Mouse (Mus musculus) lung, embryonic 14.5 days (tissue): ENCODE data around the gene Cdh4. TPM values are rescaled to one million over a fixed set of nuclear protein-coding genes. Genes with fewer than 3 reads are reported as not detected.

ENCODE experiments used
- ATAC-seq: fragments of 200-750 bp; cut with Nextera tagmentation; 2 replicates; pipeline ENCODE4 v1.8.0; 2017; ENCODE audit warnings: mild to moderate bottlenecking, moderate TSS enrichment, moderate library complexity; ENCODE audit not compliant: insufficient read depth
- DNase-seq: peaks from one replicate; pipeline ENCODE4 v3.0.0-alpha.2; 2015
- H3K27ac ChIP-seq: fragments of 300-500 bp; sonication (generic); 2 replicates; pipeline ENCODE4 v1.5.1; 2014; ENCODE audit warnings: low read depth, mild to moderate bottlenecking, moderate library complexity
- H3K27me3 ChIP-seq: fragments of 300-500 bp; sonication (generic); 2 replicates; pipeline ENCODE4 v1.6.1; 2014; ENCODE audit warnings: low read length, control low read depth; ENCODE audit not compliant: insufficient read depth
- H3K36me3 ChIP-seq: fragments of 300-500 bp; sonication (generic); 2 replicates; pipeline ENCODE4 v1.6.1; 2014; ENCODE audit warnings: control low read depth; ENCODE audit not compliant: insufficient read depth
- H3K4me1 ChIP-seq: fragments of 300-500 bp; sonication (generic); 2 replicates; pipeline ENCODE4 v1.6.1; 2014; ENCODE audit warnings: antibody characterized with exemption, control low read depth; ENCODE audit not compliant: insufficient read depth
- H3K4me2 ChIP-seq: fragments of 300-500 bp; sonication (generic); 2 replicates; pipeline ENCODE4 v1.6.1; 2014; ENCODE audit warnings: mild to moderate bottlenecking
- H3K4me3 ChIP-seq: fragments of 300-500 bp; sonication (generic); 2 replicates; pipeline ENCODE4 v1.5.1; 2014; ENCODE audit warnings: low read depth, low read length
- H3K9ac ChIP-seq: fragments of 300-500 bp; sonication (generic); 2 replicates; pipeline ENCODE4 v1.6.1; 2014
- H3K9me3 ChIP-seq: fragments of 300-500 bp; sonication (generic); 2 replicates; pipeline ENCODE4 v1.6.1; 2016; ENCODE audit warnings: low read depth, low read length, control low read depth
- CTCF ChIP-seq: IDR thresholded peaks from 2 replicates; pipeline ENCODE4 v1.5.1; 2016; ENCODE audit warnings: antibody characterized with exemption, low read depth
- WGBS: fragments of 180-500 bp; shearing (Covaris S2); extraction: QIAGEN DNeasy Blood & Tissue Kit; methylation state at CpG from one replicate; pipeline ENCODE4 v1.1.7; 2014; 5-methylcytosine and 5-hydroxymethylcytosine counted together
- polyA plus RNA-seq: library from polyadenylated mRNA; unstranded; fragments of >200 nt; fragmentation: Nextera tagmentation; extraction: Ambion mirVana; gene quantifications from 2 replicates; pipeline ENCODE4 v1.2.1, GENCODE M21; 2014

Cdh4 gene
- polyA plus RNA-seq, 1 experiment from 2014 or later: 4.9 TPM

- no peak overlapping the region for H3K27ac ChIP-seq
- H3K36me3 ChIP-seq: no peaks in the 10 kb centered on the region
- no peaks in the 10 kb centered on the region for H3K27me3 ChIP-seq
- ATAC-seq: no peak
- H3K4me1 ChIP-seq: no peaks in the 10 kb centered on the region
- no peak overlapping the region for H3K4me3 ChIP-seq
- WGBS: 79% methylated on average over 8 of the region's 8 CpGs
- DNase-seq: no peak
- H3K9ac ChIP-seq: no peak overlapping the region
- H3K4me2 ChIP-seq: no peak overlapping the region
- H3K9me3 ChIP-seq: no peaks in the 10 kb centered on the region
- no peak for TF ChIP-seq CTCF
Observed at GRCm38 (mm10) chr2:179723401-179723800, 281.2 kb downstream of the Cdh4 start.

DNA sequence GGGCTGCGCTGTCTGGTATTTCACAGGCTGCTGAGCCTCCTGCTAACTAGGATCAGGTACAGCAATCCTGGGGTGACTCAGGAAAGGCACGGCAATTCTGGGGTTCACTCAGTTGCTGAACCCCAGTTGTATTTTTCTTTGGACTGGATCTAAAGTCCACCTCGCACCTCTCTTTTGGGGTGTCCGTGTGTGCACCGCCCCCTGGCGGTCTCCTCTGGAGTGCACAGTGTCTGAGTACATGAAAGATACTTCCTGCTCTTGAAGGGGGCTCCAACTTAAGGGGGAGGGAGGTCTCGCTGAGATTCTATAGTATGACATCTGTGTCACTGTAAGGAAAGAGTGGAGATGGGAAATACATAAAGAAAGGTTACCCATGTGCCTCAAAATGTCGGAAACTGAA lies 286.8 kb downstream of the Cdh4 start:
- ATAC-seq (no peak), DNase-seq (peak; percentile 22)
- H3K27ac ChIP-seq: no peak overlapping the region
- H3K36me3 ChIP-seq: no peaks in the 10 kb centered on the region
- no peaks in the 10 kb centered on the region for H3K27me3 ChIP-seq
- H3K9me3 ChIP-seq: no peaks in the 10 kb centered on the region
- WGBS: 48% methylated on average over 8 of the region's 8 CpGs
- H3K4me1 ChIP-seq: no peaks in the 10 kb centered on the region
- no peak overlapping the region for H3K4me3 ChIP-seq
- H3K9ac ChIP-seq: no peak overlapping the region
- peak; percentile 69 for TF ChIP-seq CTCF
- no peak overlapping the region for H3K4me2 ChIP-seq

- Histone ChIP-seq H3K27me3 (no peaks in the 10 kb centered on the region), H3K9me3 (no peaks in the 10 kb centered on the region), H3K36me3 (no peaks in the 10 kb centered on the region), H3K4me2 (no peak overlapping the region), H3K4me3 (no peak overlapping the region), H3K27ac (no peak overlapping the region), H3K9ac (no peak overlapping the region), H3K4me1 (no peaks in the 10 kb centered on the region)
- no peak for ATAC-seq
- DNase-seq: no peak
- no peak for TF ChIP-seq CTCF
- 69% methylated on average over 4 of the region's 4 CpGs for WGBS
Observed at GRCm38 (mm10) chr2:179729802-179730201, 287.6 kb downstream of the Cdh4 start.

DNA sequence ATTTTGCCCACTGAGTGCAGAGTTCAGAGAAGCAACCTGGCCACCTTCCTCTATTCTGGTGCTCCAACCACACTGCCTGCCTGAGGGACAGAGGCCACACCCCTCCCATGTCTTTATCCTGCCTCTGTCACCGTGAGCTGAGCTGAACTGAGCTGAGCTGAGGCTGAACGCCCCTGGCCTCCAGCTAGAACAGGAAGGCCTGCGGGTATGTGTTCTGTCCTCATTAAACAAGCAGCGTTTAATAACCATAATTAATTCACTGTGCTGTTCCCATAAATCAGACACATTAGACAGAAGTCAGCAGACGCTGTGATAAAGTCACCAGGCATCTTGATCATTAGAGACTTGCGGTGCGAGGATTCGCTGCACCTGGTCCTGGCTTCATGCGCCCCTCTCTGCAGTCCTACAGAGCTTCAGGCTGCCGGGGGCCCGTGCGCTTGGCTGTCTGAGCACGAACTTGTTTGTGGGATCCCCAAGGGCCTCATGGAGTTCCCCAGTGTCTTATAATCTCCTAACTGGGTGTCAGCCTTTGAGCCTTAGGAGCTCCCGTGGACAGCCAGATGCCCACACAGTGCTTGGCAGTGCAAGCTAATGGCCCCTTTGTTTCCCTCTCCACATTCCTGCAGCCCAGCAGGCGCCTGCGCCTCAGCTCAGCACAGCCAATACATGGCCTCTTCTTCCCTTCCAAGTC lies 291.1 kb downstream of the Cdh4 start:
- 48% methylated on average over 16 of the region's 16 CpGs for WGBS
- H3K27me3 ChIP-seq: no peaks in the 10 kb centered on the region
- no peak overlapping the region for H3K4me2 ChIP-seq
- no peaks in the 10 kb centered on the region for H3K9me3 ChIP-seq
- no peak for ATAC-seq
- no peak for DNase-seq
- no peaks in the 10 kb centered on the region for H3K36me3 ChIP-seq
- TF ChIP-seq CTCF: no peak
- H3K4me3 ChIP-seq: no peak overlapping the region
- no peaks in the 10 kb centered on the region for H3K4me1 ChIP-seq
- no peak overlapping the region for H3K27ac ChIP-seq
- H3K9ac ChIP-seq: no peak overlapping the region

DNA sequence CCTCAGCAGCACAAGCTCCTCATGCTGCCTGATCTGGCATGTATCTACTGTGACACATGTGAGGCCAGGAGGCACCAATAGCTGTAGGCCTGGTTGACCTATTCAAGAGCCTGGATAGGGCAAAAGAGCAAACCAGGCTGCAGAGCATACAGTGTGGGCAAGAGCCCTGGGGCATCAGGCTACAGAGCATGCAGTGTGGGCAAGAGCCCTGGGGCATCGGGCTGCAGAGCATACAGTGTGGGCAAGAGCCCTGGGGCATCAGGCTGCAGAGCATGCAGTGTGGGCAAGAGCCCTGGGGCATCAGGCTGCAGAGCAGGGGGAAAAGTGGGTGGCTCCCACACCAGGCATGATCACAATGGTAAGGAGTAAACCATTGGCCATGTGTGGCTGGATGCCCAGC lies 300.2 kb downstream of the Cdh4 start:
- Histone ChIP-seq H3K27me3 (0 out of 2 replicates have a peak, but pooled peaks cover 3% of the 10 kb centered on the region), H3K36me3 (no peaks in the 10 kb centered on the region), H3K4me1 (no peaks in the 10 kb centered on the region), H3K4me3 (no peak overlapping the region), H3K9me3 (no peaks in the 10 kb centered on the region), H3K9ac (no peak overlapping the region), H3K27ac (no peak overlapping the region), H3K4me2 (no peak overlapping the region)
- WGBS: 100% methylated on average over 1 of the region's 1 CpGs
- TF ChIP-seq CTCF: no peak
- ATAC-seq (no peak), DNase-seq (no peak)

DNA sequence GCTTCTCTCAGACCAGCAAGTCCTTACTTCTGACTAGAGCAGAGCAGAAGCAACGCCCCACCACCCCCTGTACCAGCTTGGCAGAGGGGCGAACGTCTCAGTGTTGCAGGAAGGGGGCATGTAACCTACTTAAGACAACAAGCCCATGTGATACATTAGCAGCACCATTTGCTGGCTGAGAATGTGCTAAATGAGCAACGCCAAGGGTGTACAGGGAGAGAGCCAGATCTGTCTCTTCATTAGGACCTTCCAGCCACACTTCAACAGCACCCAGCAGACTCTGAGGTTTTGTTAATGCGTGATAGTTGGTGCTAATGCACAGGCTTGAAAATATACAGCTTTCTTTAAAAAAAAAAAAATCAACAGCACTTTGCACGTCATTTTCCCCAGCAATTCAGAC lies 300.6 kb downstream of the Cdh4 start:
- Histone ChIP-seq H3K36me3 (no peaks in the 10 kb centered on the region), H3K4me1 (no peaks in the 10 kb centered on the region), H3K27ac (no peak overlapping the region), H3K9me3 (no peaks in the 10 kb centered on the region), H3K4me3 (no peak overlapping the region), H3K9ac (no peak overlapping the region), H3K27me3 (0 out of 2 replicates have a peak, but pooled peaks cover 3% of the 10 kb centered on the region), H3K4me2 (no peak overlapping the region)
- ATAC-seq (no peak), DNase-seq (no peak)
- 75% methylated on average over 6 of the region's 6 CpGs for WGBS
- TF ChIP-seq CTCF: no peak

DNA sequence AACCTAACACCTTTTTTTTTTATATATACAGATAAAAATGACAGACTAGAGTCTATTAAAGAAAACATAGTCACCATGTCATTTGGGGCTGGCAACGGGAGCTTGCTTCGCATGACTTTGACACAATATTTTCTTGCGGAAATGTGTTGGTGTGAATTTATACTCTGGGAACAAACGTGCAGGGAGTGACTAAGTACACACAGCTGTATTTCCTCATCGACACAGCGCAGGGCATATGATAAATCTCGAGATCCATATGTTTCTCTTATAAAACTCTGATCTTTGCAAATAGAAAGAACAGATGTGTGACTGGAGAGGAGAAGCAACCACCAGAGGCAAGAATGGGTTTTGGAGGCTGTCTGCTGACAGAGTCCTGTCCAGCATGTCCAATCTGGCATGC lies 304.3 kb downstream of the Cdh4 start:
- Histone ChIP-seq H3K27ac (no peak overlapping the region), H3K9ac (no peak overlapping the region), H3K27me3 (0 out of 2 replicates have a peak, but pooled peaks cover 3% of the 10 kb centered on the region), H3K4me2 (no peak overlapping the region), H3K4me1 (no peaks in the 10 kb centered on the region), H3K9me3 (no peaks in the 10 kb centered on the region), H3K4me3 (no peak overlapping the region), H3K36me3 (no peaks in the 10 kb centered on the region)
- DNase-seq (peak; percentile 69), ATAC-seq (peak; percentile 31; the same call in 1 of the 2 replicates)
- 31% methylated on average over 7 of the region's 7 CpGs for WGBS
- no peak for TF ChIP-seq CTCF
